Mouse (Mus musculus) spleen, adult 2 months (tissue): ENCODE measurements around the gene Tgfbr3. TPM values are rescaled to one million over a fixed set of nuclear protein-coding genes. Genes with fewer than 3 reads are reported as not detected.

Experiments
- DNase-seq, 2 experiments: peaks; one replicate each; pipeline versions ENCODE4 v3.0.0 to v3.0.0-alpha.2; 2012 to 2021; ENCODE audit warnings: low spot score in 2 of 2, low read depth in 1 of 2
- H3K27ac ChIP-seq: fragments of 200-500 bp; 2 replicates; pipeline ENCODE4 v1.5.1; 2012; ENCODE audit warnings: low read length, inconsistent platforms; ENCODE audit not compliant: insufficient read depth
- H3K27me3 ChIP-seq: fragments of 200-500 bp; 2 replicates; pipeline ENCODE4 v1.6.1; 2012; ENCODE audit warnings: mild to moderate bottlenecking, moderate library complexity, low read length, inconsistent platforms; ENCODE audit not compliant: control insufficient read depth, insufficient read depth
- H3K36me3 ChIP-seq: fragments of 200-500 bp; 2 replicates; pipeline ENCODE4 v1.6.1; 2012; ENCODE audit warnings: mild to moderate bottlenecking, low read length, inconsistent platforms; ENCODE audit not compliant: control insufficient read depth, insufficient read depth
- H3K4me1 ChIP-seq: fragments of 200-500 bp; 2 replicates; pipeline ENCODE4 v1.6.1; 2011; ENCODE audit warnings: inconsistent platforms; ENCODE audit not compliant: control insufficient read depth, insufficient read depth, insufficient read length
- H3K4me3 ChIP-seq: fragments of 200-500 bp; 2 replicates; pipeline ENCODE4 v1.5.1; 2011; ENCODE audit warnings: mild to moderate bottlenecking, inconsistent platforms; ENCODE audit not compliant: insufficient read depth, insufficient read length; ENCODE audit errors: extremely low read depth
- CTCF ChIP-seq: fragments of 200-500 bp; IDR thresholded peaks from 2 replicates; pipeline ENCODE4 v1.5.1; 2011; ENCODE audit warnings: mild to moderate bottlenecking, inconsistent platforms; ENCODE audit not compliant: insufficient read depth, insufficient read length, insufficient replicate concordance; ENCODE audit errors: extremely low read depth
- POLR2A ChIP-seq: fragments of 200-500 bp; IDR thresholded peaks from 2 replicates; pipeline ENCODE4 v1.6.1; 2011; ENCODE audit warnings: low read depth, low read length, inconsistent platforms
- WGBS: fragments of 180-500 bp; shearing (Covaris S2); methylation state at CpG from one replicate; pipeline ENCODE4 v1.1.7; 2018; 5-methylcytosine and 5-hydroxymethylcytosine counted together
- polyA plus RNA-seq: library from polyadenylated mRNA; depleted of rRNA; stranded (reverse); fragments of >200 nt; gene quantifications from 2 replicates; pipeline ENCODE4 v1.2.3, GENCODE M21; 2012

Gene Tgfbr3
- polyA plus RNA-seq, 1 experiment, result 20.5 TPM

DNA sequence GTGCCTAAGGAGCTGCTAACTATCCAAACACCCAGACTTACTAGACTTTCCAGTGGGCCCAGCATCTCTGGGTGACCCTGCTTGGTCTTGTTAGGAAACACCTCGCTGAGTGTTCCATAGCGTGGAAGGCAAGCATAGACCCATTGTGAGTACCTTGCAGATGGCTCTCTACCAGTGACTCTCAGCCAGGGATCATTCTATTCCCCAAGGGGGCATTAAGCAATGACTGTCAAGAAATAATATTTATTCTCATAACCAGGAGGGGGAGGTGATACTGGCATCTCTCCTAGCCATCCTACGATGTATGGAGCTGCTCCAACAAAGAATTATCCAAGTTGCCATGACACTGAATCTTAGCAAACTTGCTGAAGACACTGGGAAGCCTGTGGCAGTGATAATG lies 133.3 kb downstream of the Tgfbr3 start:
- Histone ChIP-seq H3K27me3 (no peaks in the 10 kb centered on the region), H3K4me1 (peaks cover 5% of the 10 kb centered on the region; the same call in 1 of the 2 replicates), H3K27ac (no peak overlapping the region), H3K36me3 (no peaks in the 10 kb centered on the region), H3K4me3 (no peak overlapping the region)
- TF ChIP-seq POLR2A, result no peak
- no peak for DNase-seq
- WGBS, result 92% methylated on average over 3 of the region's 3 CpGs

DNA sequence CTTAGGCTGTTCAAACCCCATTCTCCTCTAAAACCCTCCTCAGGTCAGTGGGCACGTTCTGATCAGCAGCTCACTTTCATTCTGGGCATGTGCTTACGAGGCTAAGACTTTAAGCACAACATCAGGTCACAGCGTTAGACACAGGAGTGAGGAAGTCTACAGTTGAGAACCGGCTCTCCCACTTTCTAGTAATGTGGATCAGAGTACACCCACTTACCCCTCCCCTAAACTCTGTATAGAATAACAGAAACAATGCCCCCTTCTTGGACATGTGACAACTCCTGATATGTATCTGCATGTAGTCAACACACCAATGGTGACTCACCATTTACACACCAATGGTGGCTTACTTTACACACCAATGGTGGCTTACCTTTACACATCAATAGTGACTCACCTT lies 136.4 kb downstream of the Tgfbr3 start:
- Histone ChIP-seq H3K4me3 (no peak overlapping the region), H3K27ac (no peak overlapping the region), H3K4me1 (peaks cover 5% of the 10 kb centered on the region; the same call in 1 of the 2 replicates), H3K27me3 (no peaks in the 10 kb centered on the region), H3K36me3 (no peaks in the 10 kb centered on the region)
- 84% methylated on average over 4 of the region's 4 CpGs for WGBS
- no peak for TF ChIP-seq POLR2A
- no peak for TF ChIP-seq CTCF
- no peak for DNase-seq

DNA sequence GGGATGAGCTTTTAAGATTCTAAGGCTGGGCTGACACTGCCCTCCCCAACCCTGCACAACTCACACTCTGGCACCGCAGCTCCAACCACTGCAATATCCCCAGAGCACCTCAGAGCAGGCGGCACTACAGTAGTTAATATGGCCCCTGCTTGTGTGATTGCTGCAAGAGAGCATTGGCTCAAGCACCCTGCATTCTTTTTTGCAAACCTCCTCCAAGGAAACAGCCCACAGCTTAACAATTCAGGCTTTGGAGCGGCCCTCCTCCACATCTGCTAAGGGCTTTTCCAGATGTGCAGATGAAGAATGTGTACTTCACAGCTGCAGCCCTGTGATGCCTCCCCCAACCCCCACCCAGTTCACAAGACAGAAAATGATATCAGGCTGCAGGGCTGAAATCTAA lies 138.1 kb downstream of the Tgfbr3 start:
- no peak for TF ChIP-seq POLR2A
- no peak for TF ChIP-seq CTCF
- no peak for DNase-seq
- Histone ChIP-seq H3K36me3 (no peaks in the 10 kb centered on the region), H3K4me3 (no peak overlapping the region), H3K27me3 (no peaks in the 10 kb centered on the region), H3K4me1 (peaks cover 5% of the 10 kb centered on the region; the same call in 1 of the 2 replicates), H3K27ac (no peak overlapping the region)
- 55% methylated on average over 3 of the region's 3 CpGs for WGBS

DNA sequence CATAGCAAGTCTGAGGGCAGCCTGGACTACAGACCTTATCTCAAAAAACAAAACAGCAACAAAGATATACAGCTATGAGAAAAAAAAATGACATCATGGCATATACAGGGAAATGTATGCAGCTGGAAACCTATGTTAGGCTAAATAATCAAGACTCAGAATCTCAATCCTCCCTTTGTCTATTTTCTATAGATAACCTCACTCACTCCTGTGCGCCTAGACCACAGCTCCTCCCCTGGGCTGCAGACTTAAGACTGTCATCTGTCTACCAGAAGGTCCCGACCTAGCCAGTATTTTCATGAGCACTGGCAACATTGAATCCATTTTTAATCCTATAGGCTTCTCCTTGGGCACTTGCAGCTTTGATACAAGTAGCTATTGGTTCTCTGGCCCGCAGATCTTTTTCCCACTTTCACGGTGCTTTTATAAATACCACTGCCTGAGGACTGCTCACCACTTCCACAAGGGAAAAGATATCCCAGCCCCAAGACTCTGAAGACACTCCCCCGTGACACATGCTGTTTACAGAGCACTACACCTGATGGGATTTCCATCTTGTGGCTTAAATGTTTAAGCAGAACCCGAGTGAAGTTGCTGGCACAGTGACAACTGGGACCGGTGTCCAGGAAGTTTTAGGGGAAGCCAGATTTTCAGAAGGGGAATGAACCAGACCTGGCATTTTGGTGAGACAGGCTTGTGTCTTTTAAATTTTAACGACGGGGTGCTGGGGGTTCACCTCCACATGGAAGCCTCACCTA lies 138.7 kb downstream of the Tgfbr3 start:
- Histone ChIP-seq H3K36me3 (no peaks in the 10 kb centered on the region), H3K27ac (no peak overlapping the region), H3K4me3 (no peak overlapping the region), H3K27me3 (no peaks in the 10 kb centered on the region), H3K4me1 (peaks cover 5% of the 10 kb centered on the region; the same call in 1 of the 2 replicates)
- DNase-seq, result no peak
- WGBS, result 41% methylated on average over 9 of the region's 9 CpGs
- TF ChIP-seq CTCF (no peak), POLR2A (no peak)

DNA sequence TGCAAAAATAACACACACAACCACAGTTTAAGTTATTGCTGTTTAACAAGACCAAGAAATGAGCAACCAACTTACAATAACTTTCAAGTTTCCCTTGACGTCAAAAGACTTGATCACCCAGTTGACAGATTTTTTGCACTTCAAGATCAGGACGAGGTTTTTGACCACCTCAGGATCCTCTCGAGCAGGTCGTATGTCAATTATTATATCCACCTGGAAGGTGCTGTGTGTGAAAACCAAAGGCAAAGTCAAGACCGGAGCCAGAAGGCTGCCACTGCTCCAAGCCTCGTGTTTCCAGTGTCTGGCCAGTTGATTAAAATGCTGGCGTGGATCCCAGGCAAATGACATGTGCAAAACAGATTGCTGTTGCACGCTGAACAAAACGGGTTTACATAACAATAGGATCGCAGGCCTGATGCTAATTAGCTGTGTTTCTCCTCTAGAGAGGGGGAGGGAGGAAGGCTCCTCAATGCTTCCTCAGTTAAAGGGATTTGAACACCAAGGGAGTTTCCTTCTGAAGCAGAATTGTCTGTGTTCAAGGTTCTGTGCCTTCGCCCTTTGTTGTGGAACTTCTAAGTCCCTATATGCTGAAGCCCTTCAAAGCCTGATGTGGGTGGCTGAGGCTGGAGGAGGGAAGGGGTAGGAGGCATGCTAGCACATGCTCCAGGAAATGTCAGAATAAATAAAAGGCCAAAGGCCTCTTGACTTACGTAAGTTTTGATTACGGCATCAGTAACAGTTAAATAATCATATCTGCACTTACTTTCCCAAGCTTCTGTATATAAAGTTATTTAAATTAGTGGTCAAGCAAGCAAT lies 141.3 kb downstream of the Tgfbr3 start:
- Histone ChIP-seq H3K27me3 (no peaks in the 10 kb centered on the region), H3K4me3 (no peak overlapping the region), H3K27ac (no peak overlapping the region), H3K4me1 (peaks cover 5% of the 10 kb centered on the region; the same call in 1 of the 2 replicates), H3K36me3 (no peaks in the 10 kb centered on the region)
- DNase-seq, result peak in 1 of 2 experiments; percentile 8
- 59% methylated on average over 13 of the region's 13 CpGs for WGBS
- TF ChIP-seq POLR2A (no peak), CTCF (no peak)

DNA sequence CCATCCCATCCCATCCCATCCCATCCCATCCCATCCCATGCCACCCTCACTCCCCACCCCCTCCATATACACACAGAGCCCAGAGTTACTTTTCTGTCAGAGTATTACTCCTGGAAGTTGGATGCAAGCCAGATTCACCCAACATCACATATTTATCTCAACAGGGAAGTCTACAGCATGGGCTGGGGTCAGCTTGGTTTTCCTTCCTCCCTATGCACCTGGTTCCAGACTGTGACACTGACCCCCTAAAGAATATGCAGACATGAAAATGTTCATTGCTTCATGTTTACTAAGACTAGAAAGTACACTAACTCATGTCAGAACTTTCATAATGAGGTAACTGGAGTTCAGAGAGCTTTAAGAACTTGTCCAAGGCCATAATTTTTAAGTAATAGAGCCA lies 142.0 kb downstream of the Tgfbr3 start:
- DNase-seq, result no peak
- Histone ChIP-seq H3K4me3 (no peak overlapping the region), H3K27ac (no peak overlapping the region), H3K27me3 (no peaks in the 10 kb centered on the region), H3K36me3 (no peaks in the 10 kb centered on the region), H3K4me1 (peaks cover 5% of the 10 kb centered on the region; the same call in 1 of the 2 replicates)
- no peak for TF ChIP-seq POLR2A
- TF ChIP-seq CTCF, result no peak

DNA sequence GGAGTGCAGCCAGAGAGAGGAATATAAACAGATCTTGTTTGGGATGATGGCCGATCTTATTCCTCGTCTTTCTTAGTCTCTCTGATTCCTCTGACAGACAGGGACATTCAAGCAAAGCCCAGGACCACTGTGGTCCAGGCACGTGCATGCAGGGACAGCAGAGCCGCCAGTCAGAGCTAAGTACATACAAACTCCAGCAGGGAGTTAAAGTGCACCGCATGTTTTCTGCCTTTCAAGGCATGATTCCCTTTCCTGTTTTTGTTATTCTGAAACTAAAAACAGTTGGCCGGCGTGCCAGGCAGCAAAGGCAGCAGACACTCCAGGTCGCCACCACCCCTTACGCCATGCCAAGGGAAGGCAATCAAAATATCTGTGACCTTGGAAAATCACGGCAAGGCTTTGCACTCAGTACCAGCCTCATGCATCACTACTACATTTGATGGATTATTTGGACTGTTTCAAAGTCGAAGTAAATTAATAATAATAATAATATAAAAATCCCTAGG lies 143.3 kb downstream of the Tgfbr3 start:
- Histone ChIP-seq H3K27ac (no peak overlapping the region), H3K4me3 (no peak overlapping the region), H3K36me3 (no peaks in the 10 kb centered on the region), H3K27me3 (no peaks in the 10 kb centered on the region), H3K4me1 (0 out of 2 replicates have a peak, but pooled peaks cover under 1% of the 10 kb centered on the region)
- 79% methylated on average over 11 of the region's 11 CpGs for WGBS
- TF ChIP-seq POLR2A (no peak), CTCF (no peak)
- DNase-seq, result no peak
